Mouse (Mus musculus) heart, postnatal 0 days (tissue): ENCODE measurements at regions not wholly inside any gene's neighbourhood (a gene's known extent, or its start where the extent isn't known, plus 50 kb on each side); places are given as distances from the start of the nearest gene placed in this dataset.

Source experiments
- ATAC-seq: fragments of 200-750 bp; cut with Nextera tagmentation; 2 replicates; pipeline ENCODE4 v1.8.0; 2017; ENCODE audit warnings: low read depth, moderate number of reproducible peaks, moderate library complexity; ENCODE audit not compliant: insufficient read depth
- DNase-seq: peaks from one replicate; pipeline ENCODE4 v3.0.0-alpha.2; 2016; ENCODE audit warnings: low spot score
- H3K27ac ChIP-seq: fragments of 300-500 bp; sonication (generic); 2 replicates; pipeline ENCODE4 v1.5.1; 2014; ENCODE audit warnings: low read depth, mild to moderate bottlenecking
- H3K27me3 ChIP-seq: fragments of 300-500 bp; sonication (generic); 2 replicates; pipeline ENCODE4 v1.6.1; 2014; ENCODE audit warnings: low read length, mixed read lengths; ENCODE audit not compliant: control insufficient read depth, insufficient read depth
- H3K36me3 ChIP-seq: fragments of 300-500 bp; sonication (generic); replicated peaks from 2 replicates; pipeline ENCODE4 v1.6.1; 2014; ENCODE audit warnings: low read length, mixed read lengths; ENCODE audit not compliant: control insufficient read depth, insufficient read depth
- H3K4me1 ChIP-seq: fragments of 300-500 bp; sonication (generic); 2 replicates; pipeline ENCODE4 v1.6.1; 2014; ENCODE audit warnings: antibody characterized with exemption; ENCODE audit not compliant: control insufficient read depth, insufficient read depth
- H3K4me2 ChIP-seq: fragments of 300-500 bp; sonication (generic); 2 replicates; pipeline ENCODE4 v1.6.1; 2014; ENCODE audit warnings: low read depth, mild to moderate bottlenecking, low read length, moderate library complexity
- H3K4me3 ChIP-seq: fragments of 300-500 bp; sonication (generic); 2 replicates; pipeline ENCODE4 v1.5.1; 2014; ENCODE audit warnings: low read depth, low read length
- H3K9ac ChIP-seq: fragments of 300-500 bp; sonication (generic); replicated peaks from 2 replicates; pipeline ENCODE4 v1.6.1; 2014; ENCODE audit warnings: low read depth, low read length, mixed read lengths
- H3K9me3 ChIP-seq: fragments of 300-500 bp; sonication (generic); replicated peaks from 2 replicates; pipeline ENCODE4 v1.6.1; 2016; ENCODE audit warnings: low read length; ENCODE audit not compliant: control insufficient read depth
- CTCF ChIP-seq: IDR thresholded peaks from 2 replicates; pipeline ENCODE4 v1.5.1; 2016; ENCODE audit warnings: antibody characterized with exemption, control low read depth, low read depth
- EP300 ChIP-seq: IDR thresholded peaks from 2 replicates; pipeline ENCODE4 v1.6.1; 2016; ENCODE audit warnings: antibody characterized with exemption, low read depth
- WGBS: fragments of 180-500 bp; shearing (Covaris S2); extraction: QIAGEN DNeasy Blood & Tissue Kit; methylation state at CpG from one replicate; pipeline ENCODE4 v1.1.7; 2014; 5-methylcytosine and 5-hydroxymethylcytosine counted together

GRCm38 (mm10) chr7:77536890-77537289 is 1200.9 kb downstream of the Ntrk3 start:
- no peaks in the 10 kb centered on the region for H3K27me3 ChIP-seq
- no peaks in the 10 kb centered on the region for H3K36me3 ChIP-seq
- 36% methylated on average over 5 of the region's 5 CpGs for whole genome bisulfite sequencing
- TF ChIP-seq CTCF (no peak), EP300 (no peak)
- H3K9me3 ChIP-seq = no peaks in the 10 kb centered on the region
- no peaks in the 10 kb centered on the region for H3K4me1 ChIP-seq
- no peak overlapping the region for H3K27ac ChIP-seq
- DNase-seq (no peak), ATAC-seq (no peak)
- no peak overlapping the region for H3K9ac ChIP-seq
- H3K4me3 ChIP-seq = no peak overlapping the region
- H3K4me2 ChIP-seq = no peak overlapping the region

GRCm38 (mm10) chr7:77527906-77528305 is 1209.9 kb downstream of the Ntrk3 start:
- no peak for TF ChIP-seq EP300
- Histone ChIP-seq H3K4me2 (no peak overlapping the region), H3K36me3 (no peaks in the 10 kb centered on the region), H3K4me3 (no peak overlapping the region), H3K9me3 (no peaks in the 10 kb centered on the region), H3K9ac (no peak overlapping the region), H3K27me3 (no peaks in the 10 kb centered on the region), H3K4me1 (no peaks in the 10 kb centered on the region), H3K27ac (no peak overlapping the region)
- no peak for ATAC-seq
- DNase-seq = no peak
- 78% methylated on average over 5 of the region's 5 CpGs for WGBS

GRCm38 (mm10) chr7:77509586-77509985 is 1228.2 kb downstream of the Ntrk3 start:
- Histone ChIP-seq H3K36me3 (no peaks in the 10 kb centered on the region), H3K27ac (no peak overlapping the region), H3K9me3 (no peaks in the 10 kb centered on the region), H3K4me3 (no peak overlapping the region), H3K9ac (no peak overlapping the region), H3K27me3 (no peaks in the 10 kb centered on the region), H3K4me1 (no peaks in the 10 kb centered on the region), H3K4me2 (no peak overlapping the region)
- DNase-seq (no peak), ATAC-seq (no peak)
- WGBS = 59% methylated on average over 2 of the region's 2 CpGs
- TF ChIP-seq CTCF (no peak), EP300 (no peak)

GRCm38 (mm10) chr7:77507606-77508005 is 1230.2 kb downstream of the Ntrk3 start:
- Histone ChIP-seq H3K27ac (no peak overlapping the region), H3K27me3 (no peaks in the 10 kb centered on the region), H3K9me3 (no peaks in the 10 kb centered on the region), H3K4me2 (no peak overlapping the region), H3K4me1 (no peaks in the 10 kb centered on the region), H3K4me3 (no peak overlapping the region), H3K36me3 (no peaks in the 10 kb centered on the region), H3K9ac (no peak overlapping the region)
- DNase-seq (no peak), ATAC-seq (no peak)
- 34% methylated on average over 3 of the region's 3 CpGs for WGBS
- no peak for TF ChIP-seq EP300
- TF ChIP-seq CTCF = no peak

- H3K9me3 ChIP-seq = no peaks in the 10 kb centered on the region
- no peaks in the 10 kb centered on the region for H3K4me1 ChIP-seq
- H3K9ac ChIP-seq = no peak overlapping the region
- no peak overlapping the region for H3K4me2 ChIP-seq
- H3K4me3 ChIP-seq = no peak overlapping the region
- no peak overlapping the region for H3K27ac ChIP-seq
- whole genome bisulfite sequencing = 69% methylated on average over 4 of the region's 4 CpGs
- H3K27me3 ChIP-seq = no peaks in the 10 kb centered on the region
- no peaks in the 10 kb centered on the region for H3K36me3 ChIP-seq
- DNase-seq = no peak
- TF ChIP-seq CTCF (no peak), EP300 (no peak)
- ATAC-seq = no peak
These were observed 1235.2 kb downstream of the Ntrk3 start for GRCm38 (mm10) chr7:77502608-77503007.

- no peak overlapping the region for H3K4me2 ChIP-seq
- H3K9ac ChIP-seq = no peak overlapping the region
- no peak overlapping the region for H3K4me3 ChIP-seq
- WGBS = 68% methylated on average over 3 of the region's 3 CpGs
- TF ChIP-seq CTCF (no peak), EP300 (no peak)
- H3K27ac ChIP-seq = no peak overlapping the region
- ATAC-seq (no peak), DNase-seq (no peak)
- no peaks in the 10 kb centered on the region for H3K27me3 ChIP-seq
- H3K4me1 ChIP-seq = no peaks in the 10 kb centered on the region
- H3K9me3 ChIP-seq = no peaks in the 10 kb centered on the region
- no peaks in the 10 kb centered on the region for H3K36me3 ChIP-seq
These were observed 1242.7 kb downstream of the Ntrk3 start for GRCm38 (mm10) chr7:77495066-77495465.
